Mouse (Mus musculus) hindbrain, embryonic 12.5 days (tissue): ENCODE results near the gene Klkb1. TPM values are rescaled to one million over a fixed set of nuclear protein-coding genes. Genes with fewer than 3 reads are reported as not detected.
A peak's percentile ranks its signal among the peaks of the same experiment; 100 is the strongest.

Source experiments
- ATAC-seq: fragments of 200-750 bp; cut with Nextera tagmentation; 2 replicates; pipeline ENCODE4 v1.8.0; 2017; ENCODE audit warnings: moderate TSS enrichment; ENCODE audit not compliant: low FRiP score
- H3K27ac ChIP-seq: fragments of 300-500 bp; sonication (generic); 2 replicates; pipeline ENCODE4 v1.5.1; 2016; ENCODE audit warnings: mild to moderate bottlenecking
- H3K27me3 ChIP-seq: fragments of 300-500 bp; sonication (generic); 2 replicates; pipeline ENCODE4 v1.6.1; 2016; ENCODE audit warnings: mild to moderate bottlenecking
- H3K36me3 ChIP-seq: fragments of 300-500 bp; sonication (generic); 2 replicates; pipeline ENCODE4 v1.6.1; 2016; ENCODE audit warnings: mild to moderate bottlenecking
- H3K4me1 ChIP-seq: fragments of 300-500 bp; sonication (generic); 2 replicates; pipeline ENCODE4 v1.6.1; 2016
- H3K4me2 ChIP-seq: fragments of 300-500 bp; sonication (generic); replicated peaks from 2 replicates; pipeline ENCODE4 v1.6.1; 2016; ENCODE audit warnings: mild to moderate bottlenecking
- H3K4me3 ChIP-seq: fragments of 300-500 bp; sonication (generic); 2 replicates; pipeline ENCODE4 v1.5.1; 2016; ENCODE audit warnings: mild to moderate bottlenecking
- H3K9ac ChIP-seq: fragments of 300-500 bp; sonication (generic); 2 replicates; pipeline ENCODE4 v1.6.1; 2016; ENCODE audit warnings: mild to moderate bottlenecking, moderate library complexity
- H3K9me3 ChIP-seq: fragments of 300-500 bp; sonication (generic); replicated peaks from 2 replicates; pipeline ENCODE4 v1.6.1; 2016; ENCODE audit warnings: mild to moderate bottlenecking
- WGBS: fragments of 180-500 bp; shearing (Covaris S2); methylation state at CpG from one replicate; pipeline ENCODE4 v1.1.7; 2016; 5-methylcytosine and 5-hydroxymethylcytosine counted together
- polyA plus RNA-seq: library from polyadenylated mRNA; unstranded; fragments of >200 nt; fragmentation: Nextera tagmentation; extraction: Ambion mirVana; gene quantifications from 2 replicates; pipeline ENCODE4 v1.2.1, GENCODE M21; 2016

The Klkb1 gene
- polyA plus RNA-seq, 1 experiment from 2014 or later = not detected

DNA sequence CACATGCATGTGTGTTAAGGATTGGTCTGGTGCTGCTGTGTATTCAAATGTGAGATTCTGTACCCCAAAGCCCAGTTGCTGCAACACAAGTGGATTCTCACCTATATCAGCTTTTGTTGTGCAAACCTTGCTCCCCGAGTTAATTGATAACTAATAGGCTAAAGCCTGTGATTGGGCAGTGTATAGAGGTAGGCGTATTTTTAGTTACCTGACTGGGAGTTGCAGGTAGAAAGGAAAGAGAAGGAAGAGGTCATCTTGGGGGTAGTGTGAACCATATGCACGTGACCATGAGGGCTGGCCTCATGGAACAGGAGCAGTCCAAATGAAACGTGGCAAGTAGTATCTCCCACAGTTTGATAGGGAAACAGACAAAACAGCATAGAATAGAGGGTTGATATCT lies 29.7 kb downstream of the Klkb1 start:
- 0 out of 2 replicates have a peak, but pooled peaks cover 8% of the 10 kb centered on the region for H3K9me3 ChIP-seq
- no peaks in the 10 kb centered on the region for H3K27me3 ChIP-seq
- no peak for ATAC-seq

DNA sequence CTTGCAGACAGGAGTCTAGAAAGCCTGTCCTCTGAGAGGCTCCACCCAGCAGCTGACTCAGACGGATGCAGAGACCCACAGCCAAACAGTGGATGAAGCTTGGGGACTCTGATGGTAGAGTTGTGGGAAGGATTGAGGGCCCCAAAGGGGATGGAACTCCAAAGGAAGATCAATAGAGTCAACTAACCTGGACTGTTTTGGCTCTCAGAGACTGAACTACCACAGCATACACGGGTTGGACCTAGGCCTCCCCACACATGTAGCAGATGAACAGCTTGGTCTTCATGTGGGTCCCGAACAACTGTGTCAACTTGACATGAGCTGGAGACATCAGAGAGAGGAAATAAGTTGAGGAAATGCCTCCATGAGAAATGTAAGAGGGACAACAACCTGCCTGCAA lies 31.8 kb downstream of the Klkb1 start:
- no peak overlapping the region for H3K27ac ChIP-seq
- ATAC-seq = no peak
- 91% methylated on average over 3 of the region's 3 CpGs for WGBS

More for the DNA sequence above, 29.7 kb downstream of the Klkb1 start:
- no peak overlapping the region for H3K27ac ChIP-seq
- H3K36me3 ChIP-seq = no peaks in the 10 kb centered on the region
- no peak overlapping the region for H3K9ac ChIP-seq
- 87% methylated on average over 4 of the region's 4 CpGs for whole genome bisulfite sequencing
- no peaks in the 10 kb centered on the region for H3K4me1 ChIP-seq
- no peak overlapping the region for H3K4me2 ChIP-seq
- H3K4me3 ChIP-seq = no peak overlapping the region

DNA sequence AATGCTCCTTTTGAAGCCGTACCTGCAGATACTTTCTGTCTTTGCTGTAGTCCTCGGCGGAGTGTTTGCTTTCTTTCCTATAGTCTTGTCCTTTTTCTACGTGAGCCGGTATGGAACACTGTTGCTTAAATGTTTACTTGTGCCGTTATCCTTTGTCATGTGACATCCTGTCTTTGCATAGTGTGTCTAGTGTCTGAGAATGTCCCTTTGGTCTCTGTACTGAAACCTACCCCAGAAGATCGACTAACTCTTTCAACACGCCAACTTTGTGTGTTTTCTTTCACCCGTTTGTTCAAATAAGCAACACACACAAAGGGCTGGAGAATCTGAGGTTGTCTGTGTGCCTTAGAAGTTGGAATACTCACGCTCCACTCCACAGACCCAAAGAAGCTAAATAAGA lies 32.7 kb downstream of the Klkb1 start, which contains the start of gene F11:
Gene F11, minus strand, starts transcription at position 112 of the 400 bp plus-strand sequence.
- Histone ChIP-seq H3K4me1 (no peaks in the 10 kb centered on the region), H3K9me3 (0 out of 2 replicates have a peak, but pooled peaks cover 8% of the 10 kb centered on the region), H3K36me3 (no peaks in the 10 kb centered on the region), H3K9ac (no peak within 1 kb of the TSS), H3K4me3 (no peak within 1 kb of the TSS), H3K27ac (no peak within 1 kb of the TSS), H3K27me3 (no peaks in the 10 kb centered on the region), H3K4me2 (no peak within 1 kb of the TSS)
- WGBS = 80% methylated on average over 10 of the region's 10 CpGs
- no peak for ATAC-seq

More for the DNA sequence above, 31.8 kb downstream of the Klkb1 start:
- Histone ChIP-seq H3K4me1 (no peaks in the 10 kb centered on the region), H3K9ac (no peak overlapping the region), H3K4me3 (no peak overlapping the region), H3K27me3 (no peaks in the 10 kb centered on the region), H3K4me2 (no peak overlapping the region), H3K9me3 (0 out of 2 replicates have a peak, but pooled peaks cover 8% of the 10 kb centered on the region), H3K36me3 (no peaks in the 10 kb centered on the region)

DNA sequence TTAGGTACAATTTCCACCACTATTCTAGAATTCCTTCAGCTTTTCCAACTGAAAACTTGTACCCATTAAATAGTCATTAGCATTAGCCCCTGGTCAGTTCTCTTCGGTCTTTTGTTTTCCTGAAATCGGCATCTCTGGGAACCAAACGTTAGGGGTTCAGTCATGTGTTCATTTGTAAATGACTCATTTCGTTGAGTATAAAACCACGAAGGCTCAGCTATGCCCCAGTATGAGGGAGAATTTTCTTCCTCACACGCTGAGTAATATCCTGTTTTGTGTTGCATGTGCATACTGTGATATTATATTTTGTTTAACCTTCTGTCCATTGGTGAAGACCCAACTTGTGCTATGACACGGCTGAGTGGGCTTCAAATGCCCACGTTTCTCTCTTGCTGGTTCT lies 36.2 kb downstream of the Klkb1 start:
- Histone ChIP-seq H3K27ac (no peak overlapping the region), H3K4me1 (no peaks in the 10 kb centered on the region), H3K9ac (no peak overlapping the region), H3K4me2 (no peak overlapping the region), H3K27me3 (no peaks in the 10 kb centered on the region), H3K4me3 (no peak overlapping the region), H3K36me3 (no peaks in the 10 kb centered on the region), H3K9me3 (no peaks in the 10 kb centered on the region)
- no peak for ATAC-seq
- 75% methylated on average over 8 of the region's 8 CpGs for WGBS

DNA sequence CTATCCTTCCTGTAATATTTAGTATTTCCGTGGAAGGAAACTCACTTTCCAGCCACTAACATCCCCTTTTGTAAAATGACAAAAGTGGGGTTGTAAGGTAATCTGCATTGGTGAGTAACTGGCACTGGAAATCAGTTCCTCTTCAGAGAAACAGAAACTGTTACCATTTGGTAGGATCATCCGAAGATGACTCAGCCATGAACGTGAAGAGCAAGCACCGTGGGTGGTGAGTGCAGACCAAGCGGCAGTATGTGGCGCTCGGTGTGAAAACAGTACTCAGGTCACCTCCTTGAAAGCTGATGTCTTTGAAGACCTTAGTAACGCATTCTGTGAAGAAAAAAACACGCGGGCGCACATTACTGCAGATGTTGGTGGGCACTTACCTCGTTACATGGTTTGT lies 39.6 kb downstream of the Klkb1 start:
- Histone ChIP-seq H3K4me3 (no peak overlapping the region), H3K4me2 (no peak overlapping the region), H3K4me1 (no peaks in the 10 kb centered on the region), H3K27me3 (no peaks in the 10 kb centered on the region), H3K27ac (no peak overlapping the region), H3K36me3 (no peaks in the 10 kb centered on the region), H3K9me3 (no peaks in the 10 kb centered on the region), H3K9ac (no peak overlapping the region)
- no peak for ATAC-seq
- WGBS = 83% methylated on average over 12 of the region's 12 CpGs

DNA sequence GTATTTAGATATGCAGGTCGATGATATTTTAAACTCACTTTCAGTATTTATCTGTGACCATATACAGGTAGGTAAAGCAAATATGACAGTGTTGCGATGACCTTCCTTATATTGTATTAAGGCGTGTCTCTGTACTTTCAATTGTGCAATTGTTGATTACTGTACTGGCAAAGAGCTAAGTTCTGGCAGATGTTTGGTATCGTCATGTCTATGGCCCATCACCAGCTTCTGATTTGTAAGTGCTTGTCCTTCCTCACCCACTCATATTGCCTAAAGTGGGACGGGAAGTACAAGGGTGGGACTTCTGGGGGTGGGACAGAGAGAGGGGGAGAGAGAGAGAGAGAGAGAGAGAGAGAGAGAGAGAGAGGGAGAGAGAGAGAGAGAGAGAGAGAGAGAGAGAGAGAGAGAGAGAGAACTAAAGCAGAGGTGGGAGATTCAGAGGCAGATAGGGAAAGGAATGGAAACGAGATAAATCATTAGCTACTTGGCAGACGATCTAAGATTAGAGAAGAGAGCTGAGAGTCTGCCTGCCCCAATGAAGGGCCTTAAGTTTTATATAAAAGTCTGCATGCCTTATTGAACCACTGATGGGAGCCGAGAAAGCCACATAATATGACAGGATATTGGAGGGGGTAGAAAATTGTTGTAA lies 40.3 kb downstream of the Klkb1 start:
- Histone ChIP-seq H3K9ac (no peak overlapping the region), H3K4me1 (no peaks in the 10 kb centered on the region), H3K27me3 (no peaks in the 10 kb centered on the region), H3K4me2 (no peak overlapping the region), H3K9me3 (no peaks in the 10 kb centered on the region), H3K36me3 (no peaks in the 10 kb centered on the region), H3K4me3 (no peak overlapping the region), H3K27ac (no peak overlapping the region)
- no peak for ATAC-seq
- 88% methylated on average over 8 of the region's 8 CpGs for WGBS

DNA sequence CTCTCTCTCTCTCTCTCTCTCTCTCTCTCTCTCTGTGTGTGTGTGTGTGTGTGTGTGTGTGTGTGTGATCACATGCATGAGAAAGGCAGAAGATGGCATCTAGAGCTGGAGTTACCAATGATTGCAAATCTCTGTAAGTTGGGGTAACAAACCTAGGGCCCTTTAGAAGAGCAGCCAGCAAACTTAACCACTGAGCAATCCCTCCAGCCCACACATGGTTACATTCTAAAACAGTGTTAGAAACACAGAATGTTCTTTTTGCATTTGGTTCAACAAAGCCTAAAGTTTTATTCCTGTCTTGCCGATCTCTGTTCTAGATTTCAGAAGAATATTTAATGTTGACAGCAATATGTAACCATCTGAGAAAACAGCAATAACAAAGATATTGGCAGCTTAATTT lies 41.1 kb downstream of the Klkb1 start:
- Histone ChIP-seq H3K27me3 (no peaks in the 10 kb centered on the region), H3K4me1 (no peaks in the 10 kb centered on the region), H3K9ac (no peak overlapping the region), H3K36me3 (no peaks in the 10 kb centered on the region), H3K4me2 (no peak overlapping the region), H3K9me3 (no peaks in the 10 kb centered on the region), H3K27ac (no peak overlapping the region), H3K4me3 (no peak overlapping the region)
- 95% methylated on average over 1 of the region's 1 CpGs for WGBS
- ATAC-seq = no peak

DNA sequence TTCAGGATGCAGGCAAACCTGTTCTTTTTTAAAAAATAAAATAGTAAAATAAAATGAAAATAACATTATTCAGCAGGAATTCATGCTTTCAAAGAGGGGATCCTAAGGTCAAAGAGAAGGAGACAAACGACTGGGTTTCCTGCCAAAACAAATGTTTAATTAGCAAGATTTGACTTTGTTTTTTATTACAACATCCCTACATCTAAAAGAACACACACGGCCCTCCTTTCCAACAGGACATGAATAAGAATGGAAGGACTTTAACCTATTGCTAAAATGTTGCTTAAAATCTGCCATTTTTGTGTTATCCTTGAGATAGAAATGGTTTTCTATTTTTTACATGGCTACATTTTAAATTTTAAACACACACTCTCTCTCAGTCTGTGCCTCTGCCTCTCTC lies 41.5 kb downstream of the Klkb1 start:
- ATAC-seq = no peak
- H3K4me1 ChIP-seq = no peaks in the 10 kb centered on the region
- 79% methylated on average over 2 of the region's 2 CpGs for WGBS

DNA sequence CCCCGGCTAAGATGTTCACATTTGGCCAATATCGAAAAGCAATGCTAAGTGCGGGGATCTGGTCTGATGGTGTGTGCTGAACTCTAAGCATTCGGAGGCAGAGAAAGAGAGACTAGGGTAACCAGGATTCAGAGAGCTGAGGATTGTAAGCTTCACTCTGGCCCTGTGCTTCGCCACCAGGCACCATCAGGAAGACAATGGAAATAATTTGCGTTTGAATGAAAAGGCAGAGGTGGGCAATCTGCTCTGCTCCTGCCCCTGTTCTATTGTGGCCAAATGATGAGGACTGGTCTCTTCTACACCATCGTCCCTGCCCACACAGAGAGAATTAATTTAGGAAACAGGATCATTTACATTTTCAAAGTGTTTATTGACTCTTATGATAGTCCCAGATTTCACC lies 48.4 kb downstream of the Klkb1 start:
- no peak for ATAC-seq
- 42% methylated on average over 7 of the region's 7 CpGs for WGBS

More for the DNA sequence above, 41.5 kb downstream of the Klkb1 start:
- Histone ChIP-seq H3K27me3 (no peaks in the 10 kb centered on the region), H3K27ac (no peak overlapping the region), H3K9ac (no peak overlapping the region), H3K4me3 (no peak overlapping the region), H3K36me3 (no peaks in the 10 kb centered on the region), H3K9me3 (no peaks in the 10 kb centered on the region), H3K4me2 (no peak overlapping the region)

DNA sequence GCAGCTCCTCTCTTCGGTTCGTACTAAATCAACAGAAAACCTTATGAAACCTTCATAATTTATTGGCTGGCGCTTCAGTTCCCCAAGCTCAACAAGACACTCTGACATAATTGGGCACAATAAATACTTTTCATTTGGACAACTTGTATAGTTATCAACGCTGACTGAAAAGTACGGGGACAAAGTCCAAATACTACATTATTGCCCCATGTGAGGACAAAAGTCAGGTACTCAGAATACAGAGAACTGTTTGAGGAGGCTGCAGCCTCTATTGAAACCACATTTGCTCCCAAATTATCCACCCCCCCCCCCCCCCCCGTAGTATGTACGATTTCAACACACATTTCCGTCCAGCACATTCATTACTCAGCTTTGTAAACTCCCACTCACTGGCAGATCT lies 55.3 kb downstream of the Klkb1 start:
- WGBS = 91% methylated on average over 8 of the region's 8 CpGs
- ATAC-seq = no peak
- H3K36me3 ChIP-seq = no peaks in the 10 kb centered on the region
- H3K4me2 ChIP-seq = no peak overlapping the region
- no peak overlapping the region for H3K4me3 ChIP-seq
- peaks cover 5% of the 10 kb centered on the region for H3K4me1 ChIP-seq
- no peaks in the 10 kb centered on the region for H3K9me3 ChIP-seq
- H3K27ac ChIP-seq = no peak overlapping the region
- no peaks in the 10 kb centered on the region for H3K27me3 ChIP-seq
- H3K9ac ChIP-seq = no peak overlapping the region

More for the DNA sequence above, 48.4 kb downstream of the Klkb1 start:
- no peaks in the 10 kb centered on the region for H3K27me3 ChIP-seq
- no peaks in the 10 kb centered on the region for H3K36me3 ChIP-seq
- no peak overlapping the region for H3K9ac ChIP-seq
- H3K27ac ChIP-seq = no peak overlapping the region
- H3K9me3 ChIP-seq = no peaks in the 10 kb centered on the region
- no peak overlapping the region for H3K4me2 ChIP-seq
- no peak overlapping the region for H3K4me3 ChIP-seq
- no peaks in the 10 kb centered on the region for H3K4me1 ChIP-seq

DNA sequence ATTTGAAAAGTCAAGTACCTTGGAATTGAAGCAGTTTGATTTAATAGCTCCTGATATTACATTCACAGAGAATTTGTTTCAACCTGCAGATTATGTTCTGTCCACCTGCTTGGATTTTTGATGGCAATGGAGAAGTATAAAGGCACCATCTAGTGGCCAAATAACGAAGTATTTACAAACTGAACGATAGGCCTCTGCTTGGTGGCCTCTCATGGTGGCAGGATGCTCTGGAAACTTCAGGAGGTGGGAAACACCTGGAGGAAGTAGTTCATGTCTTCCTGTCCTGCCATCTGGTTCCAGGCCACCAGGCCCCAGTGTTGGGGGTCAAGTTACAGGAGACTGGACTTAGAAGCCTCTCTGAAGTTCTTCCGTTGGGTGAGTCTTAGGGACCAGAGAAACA lies 56.4 kb downstream of the Klkb1 start:
- Histone ChIP-seq H3K9ac (no peak overlapping the region), H3K27me3 (no peaks in the 10 kb centered on the region), H3K4me2 (no peak overlapping the region), H3K27ac (no peak overlapping the region), H3K36me3 (no peaks in the 10 kb centered on the region), H3K9me3 (no peaks in the 10 kb centered on the region), H3K4me1 (peaks cover 5% of the 10 kb centered on the region), H3K4me3 (no peak overlapping the region)
- ATAC-seq = peak; percentile 30; the same call in 1 of the 2 replicates
- WGBS = 30% methylated on average over 3 of the region's 3 CpGs

DNA sequence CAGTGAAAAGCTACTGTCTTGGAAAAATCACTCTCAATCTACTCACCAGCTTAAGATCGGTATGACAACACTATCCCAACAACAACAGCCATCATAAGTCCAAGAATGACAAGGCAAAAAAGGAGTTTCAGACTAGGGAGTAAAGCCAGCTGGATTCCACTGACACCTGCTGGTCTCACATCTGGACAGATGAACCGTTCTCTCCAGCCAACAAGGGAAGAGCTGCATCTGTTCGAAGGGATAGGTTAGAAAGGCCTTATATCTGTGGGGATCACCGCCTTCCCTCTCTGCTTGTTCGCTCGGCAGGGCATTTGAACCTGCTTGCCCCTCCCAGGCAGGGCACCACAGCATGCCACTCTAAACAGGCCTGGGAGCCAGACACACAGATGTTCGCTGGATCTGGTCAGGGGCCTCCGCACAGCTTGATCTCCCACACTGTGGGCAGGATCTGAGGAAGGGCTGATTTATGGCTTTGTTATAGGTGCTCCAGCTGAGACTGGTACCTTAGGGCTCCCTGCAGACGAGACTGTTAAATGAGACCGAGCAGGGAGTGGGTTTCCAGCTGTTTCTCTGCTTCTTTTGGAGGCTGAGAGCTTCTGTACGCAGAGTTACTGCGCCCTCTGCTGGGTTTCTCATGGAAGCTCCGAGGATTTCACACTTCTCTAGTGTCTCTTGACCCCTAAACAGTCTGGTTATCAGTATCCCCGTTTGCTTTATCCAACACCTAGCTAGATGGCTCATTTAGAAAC lies 58.3 kb downstream of the Klkb1 start:
- H3K36me3 ChIP-seq = no peaks in the 10 kb centered on the region
- no peaks in the 10 kb centered on the region for H3K9me3 ChIP-seq
- peaks cover 5% of the 10 kb centered on the region for H3K4me1 ChIP-seq
- no peaks in the 10 kb centered on the region for H3K27me3 ChIP-seq
- H3K9ac ChIP-seq = no peak overlapping the region
- H3K4me3 ChIP-seq = no peak overlapping the region
- peak overlapping the region; percentile 35 for H3K4me2 ChIP-seq
- WGBS = 16% methylated on average over 14 of the region's 14 CpGs
- ATAC-seq = peak; percentile 79
- no peak overlapping the region for H3K27ac ChIP-seq

DNA sequence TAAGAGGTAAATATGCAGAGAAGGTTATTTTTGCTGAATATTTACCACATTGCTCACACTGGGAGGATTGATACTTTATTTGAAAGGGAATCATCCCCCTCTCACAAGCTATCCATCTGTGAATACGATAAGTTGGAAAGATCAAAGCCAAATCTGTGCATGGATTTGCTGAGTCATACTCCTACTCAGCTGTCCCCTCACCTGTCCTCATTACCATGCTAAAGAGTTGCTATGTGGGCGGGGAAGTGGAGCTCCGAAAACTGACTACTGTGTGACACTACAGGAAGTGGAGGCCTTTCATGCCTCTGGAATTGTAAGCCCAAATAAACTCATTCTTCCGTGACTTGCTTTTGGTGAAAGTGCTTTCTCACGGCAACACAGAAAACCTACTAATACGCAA lies 59.4 kb downstream of the Klkb1 start:
- Histone ChIP-seq H3K4me3 (no peak overlapping the region), H3K4me1 (peaks cover 5% of the 10 kb centered on the region), H3K27ac (no peak overlapping the region), H3K4me2 (no peak overlapping the region), H3K9ac (no peak overlapping the region), H3K36me3 (no peaks in the 10 kb centered on the region), H3K27me3 (no peaks in the 10 kb centered on the region), H3K9me3 (no peaks in the 10 kb centered on the region)
- WGBS = 87% methylated on average over 6 of the region's 6 CpGs
- ATAC-seq = no peak
